Mouse (Mus musculus): ENCODE measurements around the gene Myh1. TPM values are rescaled to one million over a fixed set of nuclear protein-coding genes. Genes with fewer than 3 reads are reported as not detected.

The Myh1 gene
- total RNA-seq (2023) = not detected

GRCm38 (mm10) chr11:67199752-67200151 lies at the start of gene Myh1:
Gene Myh1, plus strand, starts transcription at chr11:67200052.

DNA sequence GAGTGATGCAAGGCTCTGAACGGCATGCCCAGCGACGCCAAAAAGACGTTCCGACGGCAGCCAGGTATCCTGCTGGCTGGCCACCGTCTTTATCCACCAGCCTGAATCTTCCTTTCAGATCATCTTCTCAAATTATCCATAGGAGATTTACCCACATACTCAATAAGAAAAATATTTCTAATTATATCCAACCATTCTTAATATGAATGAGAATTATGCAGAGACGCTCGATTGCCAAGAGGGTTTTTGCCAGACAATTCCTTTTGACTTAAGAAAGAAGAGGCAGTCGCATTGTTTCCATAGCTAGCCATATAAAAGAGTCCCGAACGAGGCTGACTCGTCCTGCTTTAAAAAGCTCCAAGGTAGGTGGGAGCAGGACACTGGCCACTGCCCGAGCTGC lies 29.1 kb upstream of the Myh1 start, which contains the start of gene Myh2:
TSS of gene Myh2 (plus strand) at position 301 of the 400 bp plus-strand sequence.

GRCm38 (mm10) chr11:67237481-67238079 lies 37.7 kb downstream of the Myh1 start, which contains the start of gene Myh4:
Gene Myh4, plus strand, starts transcription at chr11:67238029.

Other genes with a start within 250 kb of the Myh1 start
- not detected for gene Tmem238l, start 243.4 kb upstream of the Myh1 start, total RNA-seq (2023)
- gene Tmem220, start 174.9 kb upstream of the Myh1 start, total RNA-seq (2023) = 1 to 10 TPM; 1.1 to 1.6 TPM
- 10 to 100 TPM; 22.6 TPM for gene Adprm, start 147.5 kb upstream of the Myh1 start, total RNA-seq (2023)
- 1 to 10 TPM; 4.9 to 5.8 TPM for gene Sco1, start 147.4 kb upstream of the Myh1 start, total RNA-seq (2023)
- gene Myh3, start 121.8 kb upstream of the Myh1 start, total RNA-seq (2023) = not detected
- gene Myh2, start 29.0 kb upstream of the Myh1 start, total RNA-seq (2023) = under 1 TPM; 0.07 to 0.09 TPM
- gene Myh4, start 38.0 kb downstream of the Myh1 start, total RNA-seq (2023) = under 1 TPM in 1 of 2 experiments, not detected in 1; 0.07 TPM
- gene Myh8, start 77.1 kb downstream of the Myh1 start, total RNA-seq (2023) = not detected
- gene Myh13, start 121.6 kb downstream of the Myh1 start, total RNA-seq (2023) = not detected